Mouse (Mus musculus) thymus, adult 2 months (tissue): ENCODE measurements around the gene Ubtf. TPM values are rescaled to one million over a fixed set of nuclear protein-coding genes. Genes with fewer than 3 reads are reported as not detected.

Experiments
- DNase-seq: peaks from one replicate; pipeline ENCODE4 v3.0.0; 2021
- H3K27ac ChIP-seq: fragments of 200-500 bp; 2 replicates; pipeline ENCODE4 v1.5.1; 2012; ENCODE audit warnings: low read length, control low read depth; ENCODE audit not compliant: control insufficient read depth, insufficient read depth
- H3K27me3 ChIP-seq: fragments of 200-500 bp; 2 replicates; pipeline ENCODE4 v1.6.1; 2012; ENCODE audit warnings: mild to moderate bottlenecking, low read length, moderate library complexity, mixed read lengths; ENCODE audit not compliant: control insufficient read depth, insufficient read depth
- H3K36me3 ChIP-seq: fragments of 200-500 bp; 2 replicates; pipeline ENCODE4 v1.6.1; 2012; ENCODE audit warnings: mild to moderate bottlenecking, low read length, moderate library complexity; ENCODE audit not compliant: control insufficient read depth, insufficient read depth
- H3K4me1 ChIP-seq: fragments of 200-500 bp; replicated peaks from 2 replicates; pipeline ENCODE4 v1.6.1; 2012; ENCODE audit warnings: low read length; ENCODE audit not compliant: control insufficient read depth, insufficient read depth
- H3K4me3 ChIP-seq: fragments of 200-500 bp; 2 replicates; pipeline ENCODE4 v1.5.1; 2012; ENCODE audit warnings: mild to moderate bottlenecking, low read length, control low read depth, moderate library complexity; ENCODE audit not compliant: control insufficient read depth, insufficient read depth
- CTCF ChIP-seq: fragments of 200-500 bp; IDR thresholded peaks from 2 replicates; pipeline ENCODE4 v1.5.1; 2012; ENCODE audit warnings: mild to moderate bottlenecking, control low read depth, low read length, moderate library complexity, borderline replicate concordance; ENCODE audit not compliant: control insufficient read depth, poor library complexity, insufficient read depth; ENCODE audit errors: extremely low read depth
- POLR2A ChIP-seq: fragments of 200-500 bp; IDR thresholded peaks from 2 replicates; pipeline ENCODE4 v1.6.1; 2012; ENCODE audit warnings: mild to moderate bottlenecking, low read length, control low read depth, moderate library complexity; ENCODE audit not compliant: control insufficient read depth, poor library complexity, insufficient read depth; ENCODE audit errors: extremely low read depth
- WGBS: fragments of 180-500 bp; shearing (Covaris S2); methylation state at CpG from one replicate; pipeline ENCODE4 v1.1.7; 2018; 5-methylcytosine and 5-hydroxymethylcytosine counted together
- polyA plus RNA-seq: library from polyadenylated mRNA; depleted of rRNA; stranded (reverse); fragments of >200 nt; gene quantifications from 2 replicates; pipeline ENCODE4 v1.2.3, GENCODE M21; 2012

The Ubtf gene
- polyA plus RNA-seq, 1 experiment, result 59.7 TPM

GRCm38 (mm10) chr11:102333061-102333460, 13.5 kb upstream of the Ubtf start:
- Histone ChIP-seq H3K36me3 (no peaks in the 10 kb centered on the region), H3K27me3 (no peaks in the 10 kb centered on the region), H3K27ac (no peak overlapping the region), H3K4me3 (no peak overlapping the region), H3K4me1 (no peaks in the 10 kb centered on the region)
- DNase-seq, result no peak
- TF ChIP-seq POLR2A (no peak), CTCF (no peak)

GRCm38 (mm10) chr11:102331806-102332205, 12.3 kb upstream of the Ubtf start:
- no peak overlapping the region for H3K4me3 ChIP-seq
- no peak overlapping the region for H3K27ac ChIP-seq
- no peaks in the 10 kb centered on the region for H3K4me1 ChIP-seq
- no peaks in the 10 kb centered on the region for H3K27me3 ChIP-seq
- H3K36me3 ChIP-seq, result no peaks in the 10 kb centered on the region
- DNase-seq, result no peak
- no peak for TF ChIP-seq CTCF
- no peak for TF ChIP-seq POLR2A
- 63% methylated on average over 4 of the region's 4 CpGs for WGBS

GRCm38 (mm10) chr11:102330039-102330438, 10.5 kb upstream of the Ubtf start:
- Histone ChIP-seq H3K27me3 (no peaks in the 10 kb centered on the region), H3K4me3 (no peak overlapping the region), H3K4me1 (no peaks in the 10 kb centered on the region), H3K36me3 (no peaks in the 10 kb centered on the region), H3K27ac (no peak overlapping the region)
- WGBS, result 92% methylated on average over 3 of the region's 3 CpGs
- no peak for DNase-seq
- TF ChIP-seq POLR2A (no peak), CTCF (no peak)

GRCm38 (mm10) chr11:102329518-102329917, 10.0 kb upstream of the Ubtf start:
- Histone ChIP-seq H3K4me1 (no peaks in the 10 kb centered on the region), H3K36me3 (no peaks in the 10 kb centered on the region), H3K27me3 (no peaks in the 10 kb centered on the region), H3K27ac (no peak overlapping the region), H3K4me3 (no peak overlapping the region)
- TF ChIP-seq CTCF, result no peak
- no peak for TF ChIP-seq POLR2A
- DNase-seq, result no peak

GRCm38 (mm10) chr11:102327839-102328238, 8.3 kb upstream of the Ubtf start:
- Histone ChIP-seq H3K36me3 (no peaks in the 10 kb centered on the region), H3K27me3 (no peaks in the 10 kb centered on the region), H3K4me1 (no peaks in the 10 kb centered on the region), H3K4me3 (no peak overlapping the region), H3K27ac (no peak overlapping the region)
- no peak for DNase-seq
- TF ChIP-seq CTCF (no peak), POLR2A (no peak)
- WGBS, result 87% methylated on average over 7 of the region's 7 CpGs

GRCm38 (mm10) chr11:102327250-102327649, 7.7 kb upstream of the Ubtf start:
- Histone ChIP-seq H3K36me3 (no peaks in the 10 kb centered on the region), H3K4me1 (no peaks in the 10 kb centered on the region), H3K27ac (no peak overlapping the region), H3K27me3 (no peaks in the 10 kb centered on the region), H3K4me3 (no peak overlapping the region)
- 91% methylated on average over 5 of the region's 5 CpGs for WGBS
- TF ChIP-seq POLR2A (no peak), CTCF (no peak)
- DNase-seq, result no peak

- Histone ChIP-seq H3K4me1 (peaks cover 8% of the 10 kb centered on the region), H3K36me3 (no peaks in the 10 kb centered on the region), H3K4me3 (no peak overlapping the region), H3K27ac (no peak overlapping the region), H3K27me3 (no peaks in the 10 kb centered on the region; the same call in 1 of the 2 replicates)
- no peak for DNase-seq
- TF ChIP-seq POLR2A (no peak), CTCF (no peak)
- WGBS, result 82% methylated on average over 1 of the region's 1 CpGs
Measured at GRCm38 (mm10) chr11:102323516-102323915, 4.0 kb upstream of the Ubtf start.
